Mouse (Mus musculus) urinary bladder, postnatal 0 days (tissue): ENCODE results near the gene Rab15. TPM values are rescaled to one million over a fixed set of nuclear protein-coding genes. Genes with fewer than 3 reads are reported as not detected.

Experiments used
- polyA plus RNA-seq: library from polyadenylated mRNA; unstranded; fragments of >200 nt; fragmentation: Nextera tagmentation; extraction: Ambion mirVana; gene quantifications from 2 replicates; pipeline ENCODE4 v1.2.1, GENCODE M21; 2015

Rab15 gene
- 42.7 and 43.1 TPM in 2 replicates for polyA plus RNA-seq

GRCm38 (mm10) chr12:76822651-76823041, at the start of gene Rab15:
Gene Rab15 (minus strand): TSS chr12:76822908.

GRCm38 (mm10) chr12:76795350-76795749, 27.4 kb downstream of the Rab15 start, which contains the start of gene Gpx2:
Gene Gpx2 (minus strand): TSS chr12:76795554.

GRCm38 (mm10) chr12:76765354-76765851, 57.3 kb downstream of the Rab15 start, which contains the start of the genes Churc1 and Fntb:
Gene Churc1 (plus strand): TSS chr12:76765538.
Gene Fntb (plus strand): TSS chr12:76765589.

Other genes starting within 250 kb of the Rab15 start
- gene Sptb, start 112.4 kb downstream of the Rab15 start, polyA plus RNA-seq: 0.51 and 0.65 TPM in 2 replicates
- gene Churc1, start 57.4 kb downstream of the Rab15 start, polyA plus RNA-seq: 156 and 191 TPM in 2 replicates
- gene Fntb, start 57.3 kb downstream of the Rab15 start, polyA plus RNA-seq: 16.6 and 17.2 TPM in 2 replicates
- 0.67 and 0.89 TPM in 2 replicates for gene Gpx2, start 27.4 kb downstream of the Rab15 start, polyA plus RNA-seq
- gene Max, start 139.3 kb upstream of the Rab15 start, polyA plus RNA-seq: 12.1 and 13.3 TPM in 2 replicates